Mouse (Mus musculus): ENCODE results near the gene Dlx1. TPM values are rescaled to one million over a fixed set of nuclear protein-coding genes. Genes with fewer than 3 reads are reported as not detected.
A peak's percentile ranks its signal among the peaks of the same experiment; 100 is the strongest.

The Dlx1 gene
- total and polyA plus RNA-seq, 2 experiments from 2014 or later: 73.5 to 139 TPM

DNA sequence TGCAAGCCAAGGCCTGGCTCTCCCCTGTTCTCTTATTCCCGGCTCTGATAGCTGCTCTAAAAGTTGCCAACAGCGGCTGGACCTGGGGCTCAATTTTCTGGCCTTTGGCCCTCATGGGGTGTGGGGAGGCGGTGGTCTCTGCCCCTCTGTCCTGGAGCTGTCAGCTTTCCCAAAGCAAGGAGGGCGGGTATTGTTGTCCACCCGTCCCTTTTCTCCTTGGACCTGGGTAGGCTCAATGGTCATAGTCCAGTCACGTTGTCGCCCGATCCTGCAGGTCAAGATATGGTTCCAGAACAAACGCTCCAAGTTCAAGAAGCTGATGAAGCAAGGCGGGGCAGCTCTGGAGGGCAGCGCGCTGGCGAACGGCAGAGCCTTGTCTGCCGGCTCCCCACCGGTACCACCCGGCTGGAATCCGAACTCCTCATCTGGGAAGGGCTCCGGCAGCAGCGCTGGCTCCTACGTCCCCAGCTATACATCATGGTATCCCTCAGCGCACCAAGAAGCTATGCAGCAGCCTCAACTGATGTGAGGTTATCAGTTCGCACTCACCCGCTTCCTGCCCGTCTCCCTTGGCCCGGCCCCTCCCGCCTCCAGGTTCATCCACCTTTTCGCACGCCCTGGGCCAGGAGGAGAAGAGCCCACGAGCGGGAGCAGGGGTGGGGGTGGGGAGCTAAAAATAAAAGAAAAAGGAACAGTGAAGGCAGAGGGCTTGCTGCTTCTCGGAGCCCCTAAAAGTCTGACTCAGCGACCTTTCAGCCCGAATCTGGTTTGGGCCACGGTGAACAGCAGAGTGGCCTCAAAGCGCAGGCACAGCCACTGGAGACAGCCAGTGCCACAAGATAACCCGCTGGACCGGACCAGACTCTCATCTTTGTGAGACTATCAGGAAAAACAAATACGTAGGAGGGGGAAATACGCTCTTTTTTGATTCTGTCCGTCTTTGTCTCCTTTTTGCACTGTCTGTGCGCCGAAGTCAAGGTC lies 4.4 kb downstream of the Dlx1 start:
- DNase-seq: peak; percentile 43
- H3K36me3 ChIP-seq (ENCODE audit: insufficient read depth): no peaks in the 10 kb centered on the region
- peak overlapping the region; percentile 47 for H3K4me3 ChIP-seq (ENCODE audit: low read depth, low read length)
- WGBS: 7% methylated on average over 43 of the region's 43 CpGs
- peaks cover 39% of the 10 kb centered on the region for H3K27me3 ChIP-seq (ENCODE audit: insufficient read depth, low read length)
- H3K4me2 ChIP-seq (ENCODE audit: low read depth): peak overlapping the region; percentile 63
- TF ChIP-seq CTCF (IDR thresholded peaks at IDR 0.05; ENCODE audit: low read depth): no peak
- no peak for ATAC-seq
- H3K9ac ChIP-seq: peak overlapping the region; percentile 71
- H3K9me3 ChIP-seq (ENCODE audit: low read length): no peaks in the 10 kb centered on the region
- 0 out of 2 replicates have a peak, but pooled peaks cover 3% of the 10 kb centered on the region for H3K4me1 ChIP-seq (ENCODE audit: insufficient read depth)
- H3K27ac ChIP-seq (ENCODE audit: low read depth, low read length): peak overlapping the region; percentile 92

DNA sequence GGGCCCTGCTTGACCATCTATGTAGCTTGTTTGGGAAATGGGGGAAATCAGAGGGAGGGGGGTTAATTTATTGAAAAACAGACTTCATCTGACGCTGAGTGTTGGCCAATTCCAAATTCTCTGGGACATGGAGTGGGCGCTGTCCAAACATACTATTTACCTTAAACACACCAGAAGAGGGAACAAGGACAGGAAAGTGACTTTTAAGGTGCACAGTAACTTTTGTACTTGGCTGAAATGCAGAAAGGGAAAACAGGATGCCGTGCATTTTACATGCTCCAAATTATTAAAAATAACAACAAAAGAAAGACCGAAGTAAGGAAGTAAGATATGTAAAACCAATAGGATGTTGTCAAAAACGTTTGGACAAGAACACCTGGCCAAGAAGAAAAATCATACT lies 5.2 kb downstream of the Dlx1 start:
- WGBS: 16% methylated on average over 5 of the region's 5 CpGs
- no peaks in the 10 kb centered on the region for H3K36me3 ChIP-seq (ENCODE audit: insufficient read depth)
- no peak for ATAC-seq
- no peaks in the 10 kb centered on the region for H3K4me1 ChIP-seq (ENCODE audit: insufficient read depth)
- H3K27ac ChIP-seq (ENCODE audit: low read depth, low read length): peak overlapping the region; percentile 92
- H3K4me2 ChIP-seq (ENCODE audit: low read depth): peak overlapping the region; percentile 63
- DNase-seq: peak; percentile 27
- H3K9ac ChIP-seq: peak overlapping the region; percentile 71
- peak overlapping the region; percentile 47 for H3K4me3 ChIP-seq (ENCODE audit: low read depth, low read length)
- H3K9me3 ChIP-seq (ENCODE audit: low read length): no peaks in the 10 kb centered on the region
- no peak for TF ChIP-seq CTCF (IDR thresholded peaks at IDR 0.05; ENCODE audit: low read depth)
- H3K27me3 ChIP-seq (ENCODE audit: insufficient read depth, low read length): peaks cover 39% of the 10 kb centered on the region

DNA sequence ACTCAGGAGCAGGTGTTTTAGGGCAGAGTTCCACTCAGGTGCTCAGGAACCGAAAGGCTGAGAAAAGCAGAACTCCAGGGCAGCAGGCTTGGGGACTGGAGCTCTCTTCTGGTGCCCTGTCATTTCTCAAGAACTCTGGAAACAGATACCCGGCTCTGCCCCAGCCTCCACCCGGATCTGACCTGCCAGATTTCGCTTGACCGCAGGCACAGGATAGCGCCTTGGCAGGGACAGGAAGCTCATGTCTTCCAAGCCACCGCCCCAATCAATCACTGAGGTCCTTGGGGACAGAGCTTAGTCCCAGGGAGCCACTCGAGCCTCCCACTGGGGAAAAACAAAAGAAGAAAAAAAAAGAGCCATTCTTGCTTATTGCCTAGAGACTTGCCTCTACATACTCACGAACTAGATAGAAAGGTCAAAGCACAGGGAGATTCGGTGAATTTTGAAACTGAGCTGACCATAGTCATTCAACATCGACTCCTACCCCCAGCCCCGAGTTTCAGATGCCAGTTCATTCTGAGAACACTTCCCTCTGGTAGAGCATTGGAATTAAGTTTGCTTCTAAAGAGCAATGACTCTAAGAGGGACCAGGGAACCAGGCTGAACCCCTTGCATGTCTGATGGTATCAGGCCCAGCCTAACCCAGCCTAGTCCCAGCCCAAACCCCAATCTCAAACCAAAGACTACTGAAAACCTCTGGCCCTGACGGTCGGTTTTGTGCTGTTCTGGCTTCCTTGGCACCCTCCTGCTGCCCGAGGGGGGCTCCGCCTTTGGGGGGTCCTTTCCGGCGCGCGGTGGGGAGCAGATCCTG lies 6.5 kb downstream of the Dlx1 start:
- ATAC-seq (no peak; the same call in 1 of the 2 replicates), DNase-seq (peak; percentile 18)
- peak overlapping the region; percentile 63 for H3K4me2 ChIP-seq (ENCODE audit: low read depth)
- H3K9ac ChIP-seq: peak overlapping the region; percentile 71
- H3K9me3 ChIP-seq (ENCODE audit: low read length): no peaks in the 10 kb centered on the region
- H3K4me1 ChIP-seq (ENCODE audit: insufficient read depth): no peaks in the 10 kb centered on the region
- H3K4me3 ChIP-seq (ENCODE audit: low read depth, low read length): peak overlapping the region; percentile 47
- TF ChIP-seq CTCF (IDR thresholded peaks at IDR 0.05; ENCODE audit: low read depth): no peak
- WGBS: 6% methylated on average over 20 of the region's 20 CpGs
- H3K27me3 ChIP-seq (ENCODE audit: insufficient read depth, low read length): peaks cover 32% of the 10 kb centered on the region
- no peaks in the 10 kb centered on the region for H3K36me3 ChIP-seq (ENCODE audit: insufficient read depth)
- peak overlapping the region; percentile 73 for H3K27ac ChIP-seq (ENCODE audit: low read depth, low read length)

DNA sequence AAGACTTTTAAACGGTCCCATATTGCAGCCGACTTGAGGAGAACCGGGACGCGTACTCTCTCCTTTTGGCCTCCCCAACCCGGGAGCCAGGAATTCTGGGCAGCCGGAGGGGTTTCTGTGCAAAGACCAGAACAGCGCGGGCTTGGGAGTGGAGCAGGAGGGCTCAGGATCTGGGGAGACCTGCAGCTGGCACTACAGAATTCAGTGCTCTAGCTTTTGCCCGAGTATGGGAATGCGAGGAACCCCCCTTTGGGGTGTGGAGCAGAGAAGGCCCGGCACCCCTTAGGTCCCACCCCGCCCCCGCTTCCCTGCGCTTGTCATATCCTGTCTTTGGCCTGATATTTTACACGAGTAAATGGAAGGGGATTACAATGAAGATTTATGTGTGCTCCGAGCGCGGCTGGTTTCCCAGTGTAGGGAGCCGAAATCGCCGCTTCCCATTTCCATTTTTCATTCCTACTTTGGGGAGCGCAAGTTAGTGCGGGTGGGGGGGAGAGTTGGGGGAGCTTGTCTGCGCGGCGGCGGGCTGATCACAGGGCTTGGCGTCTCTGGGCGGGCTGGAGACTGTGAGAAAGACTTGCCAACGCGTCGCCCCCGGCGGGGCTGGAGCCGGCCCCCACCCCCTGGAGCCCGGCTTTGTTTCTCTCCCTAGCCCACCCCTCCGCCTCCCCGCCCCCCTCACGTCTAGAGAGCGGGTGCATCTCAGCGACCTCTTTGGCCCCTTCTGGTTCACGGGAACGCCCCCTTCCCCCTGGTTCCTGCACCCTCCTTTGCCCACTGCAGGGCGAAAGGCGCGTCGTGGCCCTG lies 12.9 kb downstream of the Dlx1 start:
- Histone ChIP-seq H3K4me2 (ENCODE audit: low read depth) (peak overlapping the region; percentile 52), H3K9me3 (ENCODE audit: low read length) (no peaks in the 10 kb centered on the region), H3K4me1 (ENCODE audit: insufficient read depth) (no peaks in the 10 kb centered on the region), H3K4me3 (ENCODE audit: low read depth, low read length) (peak overlapping the region; percentile 49), H3K36me3 (ENCODE audit: insufficient read depth) (no peaks in the 10 kb centered on the region), H3K27ac (ENCODE audit: low read depth, low read length) (peak overlapping the region; percentile 50), H3K9ac (peak overlapping the region; percentile 56), H3K27me3 (ENCODE audit: insufficient read depth, low read length) (peaks cover 20% of the 10 kb centered on the region)
- peak; percentile 10; the same call in 1 of the 2 replicates for ATAC-seq
- peak; percentile 39 for DNase-seq
- TF ChIP-seq CTCF (IDR thresholded peaks at IDR 0.05; ENCODE audit: low read depth): no peak
- WGBS: 2% methylated on average over 44 of the region's 48 CpGs

DNA sequence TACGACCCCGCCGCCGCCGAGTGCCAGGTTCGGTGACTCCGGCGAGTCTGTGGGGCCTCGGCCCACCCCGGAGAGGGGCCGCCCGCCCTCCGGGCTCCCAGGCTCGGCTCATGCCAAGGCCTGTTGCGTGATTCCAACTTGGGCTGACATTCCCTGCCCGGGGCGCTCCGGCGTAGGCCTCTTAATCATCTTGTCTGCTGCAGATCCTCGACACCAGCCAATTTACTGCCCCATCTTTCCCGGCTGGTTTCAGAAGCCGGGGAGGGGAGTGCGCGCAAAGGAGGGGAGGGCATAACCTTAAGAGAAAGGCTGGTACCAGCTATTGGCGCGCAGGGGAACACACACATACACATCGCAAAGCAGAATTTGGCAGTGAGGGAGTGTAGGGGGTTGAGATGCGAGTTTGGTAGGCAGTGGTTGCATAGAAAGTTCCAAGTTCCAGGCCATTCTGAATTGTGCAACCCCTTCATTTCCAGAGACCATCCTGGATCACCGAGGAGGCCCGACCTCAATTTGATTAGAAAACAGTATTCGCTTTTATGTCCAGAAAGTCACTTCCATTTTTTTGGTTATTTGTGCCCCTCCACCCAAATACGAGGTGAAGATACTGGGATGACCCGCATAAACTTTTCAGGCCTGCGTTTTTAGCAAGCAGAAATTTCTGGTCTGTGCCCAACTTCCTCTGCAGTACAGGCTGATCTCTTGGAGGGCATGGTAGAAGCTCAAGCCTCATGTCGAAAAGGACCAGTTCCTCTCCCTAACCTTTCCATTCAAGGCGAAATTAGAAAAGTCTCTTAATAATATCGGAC lies 13.7 kb downstream of the Dlx1 start:
- peak; percentile 24; the same call in 1 of the 2 replicates for ATAC-seq
- H3K27ac ChIP-seq (ENCODE audit: low read depth, low read length): peak overlapping the region; percentile 50
- H3K4me2 ChIP-seq (ENCODE audit: low read depth): peak overlapping the region; percentile 52

More for the DNA sequence above, 13.7 kb downstream of the Dlx1 start:
- peaks cover 20% of the 10 kb centered on the region for H3K27me3 ChIP-seq (ENCODE audit: insufficient read depth, low read length)
- peak; percentile 54 for DNase-seq
- peak overlapping the region; percentile 56 for H3K9ac ChIP-seq
- H3K4me3 ChIP-seq (ENCODE audit: low read depth, low read length): peak overlapping the region; percentile 49
- no peaks in the 10 kb centered on the region for H3K9me3 ChIP-seq (ENCODE audit: low read length)
- no peaks in the 10 kb centered on the region for H3K36me3 ChIP-seq (ENCODE audit: insufficient read depth)
- no peak for TF ChIP-seq CTCF (IDR thresholded peaks at IDR 0.05; ENCODE audit: low read depth)
- H3K4me1 ChIP-seq (ENCODE audit: insufficient read depth): no peaks in the 10 kb centered on the region
- whole genome bisulfite sequencing: 6% methylated on average over 37 of the region's 37 CpGs

Measured in forebrain, postnatal 0 days (tissue).